12 mouse cellular contexts compared by ENCODE assay signal in genomic region chr2:135618551-135618950, GRCm38 (mm10).
"Had no signal": no experiment of that assay in that cellular context is flagged by ENCODE, and none has a peak within 500 bp of the region (broad histone marks: within the 10 kb centered on the region; RNA-seq: fewer than 3 reads in every experiment).

No protein-coding gene starts in this region.

- DNase-seq: left cerebral cortex, postnatal 4 days; liver; liver, embryonic 13.5 days; liver, postnatal 0 days; lung, adult 18-20 months; lung, adult 2 months; lung, embryonic 14.5 days; lung, postnatal 10 days; lung, postnatal 14 days; lung, postnatal 36 days; lung, postnatal 4 days; midbrain, embryonic 14.5 days had no signal
